Mouse (Mus musculus) C2C12 (cell line): Measurements from ENCODE around the gene Ccdc103. TPM values are rescaled to one million over a fixed set of nuclear protein-coding genes. Genes with fewer than 3 reads are reported as not detected.

Experiments used
- H3K27me3 ChIP-seq: one replicate; pipeline ENCODE4 v1.6.1; 2011; ENCODE audit not compliant: control insufficient read depth, insufficient read depth, insufficient read length
- H3K36me3 ChIP-seq: one replicate; pipeline ENCODE4 v1.6.1; 2011; ENCODE audit not compliant: control insufficient read depth, insufficient read depth
- H3K4me3 ChIP-seq: one replicate; pipeline ENCODE4 v1.5.1; 2011; ENCODE audit warnings: mild to moderate bottlenecking, control low read depth; ENCODE audit not compliant: poor library complexity, insufficient read depth, severe bottlenecking
- H3K79me2 ChIP-seq: one replicate; pipeline ENCODE4 v1.6.1; 2011; ENCODE audit not compliant: control insufficient read depth, insufficient read depth
- H3K79me3 ChIP-seq: one replicate; pipeline ENCODE4 v1.6.1; 2011; ENCODE audit warnings: low read depth, control low read depth
- H3ac ChIP-seq: one replicate; pipeline ENCODE3; 2011; ENCODE audit warnings: low read depth; ENCODE audit not compliant: control insufficient read depth, insufficient read length
- CEBPB ChIP-seq: IDR thresholded peaks from one replicate; pipeline ENCODE4 v1.6.1; 2011; ENCODE audit warnings: low read depth, mild to moderate bottlenecking, control low read depth, moderate library complexity
- CTCF ChIP-seq: IDR thresholded peaks from one replicate; pipeline ENCODE4 v1.5.1; 2011; ENCODE audit not compliant: control insufficient read depth, insufficient read depth, insufficient read length
- FOSL1 ChIP-seq: IDR thresholded peaks from one replicate; pipeline ENCODE4 v1.8.0; 2011; ENCODE audit warnings: mild to moderate bottlenecking, low read length; ENCODE audit not compliant: poor library complexity, insufficient read depth, severe bottlenecking
- MAX ChIP-seq: IDR thresholded peaks from one replicate; pipeline ENCODE4 v1.6.1; 2011; ENCODE audit warnings: mild to moderate bottlenecking, control low read depth
- MYOD1 ChIP-seq: IDR thresholded peaks from one replicate; pipeline ENCODE4 v1.6.1; 2011; ENCODE audit warnings: low read depth; ENCODE audit not compliant: control insufficient read depth, insufficient read length
- MYOG ChIP-seq: IDR thresholded peaks from one replicate; pipeline ENCODE4 v1.6.1; 2011; ENCODE audit not compliant: control insufficient read depth, insufficient read length; ENCODE audit errors: extremely low read depth
- USF1 ChIP-seq: IDR thresholded peaks from one replicate; pipeline ENCODE4 v1.6.1; 2011; ENCODE audit warnings: low read depth, mild to moderate bottlenecking, control low read depth, moderate library complexity
- polyA plus RNA-seq: library from polyadenylated mRNA; unstranded; fragments of >200 nt; fragmentation: generic; extraction: Trizol; gene quantifications from one replicate; pipeline ENCODE4 v1.2.1, GENCODE M21; 2012; ENCODE audit warnings: missing spikeins

The Ccdc103 gene
- polyA plus RNA-seq, 1 experiment = 0.59 TPM

DNA sequence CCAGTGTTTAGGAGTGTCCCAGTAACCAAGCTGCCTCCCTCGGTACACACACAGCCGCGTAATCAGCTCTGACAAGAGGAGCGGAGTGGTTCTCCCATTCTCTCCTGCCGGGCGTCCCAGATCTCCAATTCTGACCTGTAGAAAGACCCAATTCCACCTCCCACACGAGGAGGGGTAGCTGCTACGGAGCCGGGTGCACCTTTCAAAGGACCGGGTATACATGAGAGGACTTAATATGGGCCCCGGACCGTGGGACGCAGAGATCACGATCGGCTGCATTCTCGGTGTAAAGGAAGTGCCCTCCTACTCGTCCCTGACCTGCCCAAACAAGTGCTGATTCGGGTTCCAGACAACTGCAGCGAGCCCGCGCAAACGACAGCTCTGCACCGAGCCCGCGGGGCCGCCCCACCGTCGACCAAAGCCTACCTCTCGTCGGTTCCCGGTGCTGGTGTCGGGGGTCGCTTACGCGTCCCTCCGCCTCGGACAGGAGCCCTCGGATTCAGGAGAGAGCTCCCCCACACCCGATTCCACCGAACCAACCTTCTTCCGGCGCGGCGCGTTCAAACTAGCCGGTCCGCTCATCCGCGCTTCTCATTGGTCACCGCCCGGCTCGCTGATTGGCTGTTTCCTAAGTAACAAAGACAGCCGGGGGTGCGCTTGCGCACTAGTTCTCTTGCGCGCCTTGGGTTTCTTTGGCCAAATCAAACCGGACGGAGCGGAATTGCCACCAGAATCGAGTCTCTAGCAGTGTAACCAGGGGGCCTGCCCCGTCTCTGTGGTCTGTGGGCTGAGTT lies 43.8 kb downstream of the Ccdc103 start, which contains the start of gene Kif18b:
TSS of gene Kif18b (minus strand) at position 568 of the 794 bp plus-strand sequence.
- Histone ChIP-seq H3K79me3 (peaks cover 50% of the 10 kb centered on the region), H3K79me2 (peaks cover 53% of the 10 kb centered on the region), H3K36me3 (peaks cover 30% of the 10 kb centered on the region), H3ac (peak within 1 kb of the TSS; percentile 81), H3K27me3 (no peaks in the 10 kb centered on the region), H3K4me3 (peak within 1 kb of the TSS; percentile 92)
- TF ChIP-seq FOSL1 = no peak
- no peak for TF ChIP-seq USF1
- peak; percentile 38 for TF ChIP-seq MAX

- H3K4me3 ChIP-seq = peak overlapping the region; percentile 92
- TF ChIP-seq FOSL1 = no peak
- TF ChIP-seq CEBPB = no peak
- TF ChIP-seq CTCF = no peak
- no peak for TF ChIP-seq USF1
- TF ChIP-seq MAX = no peak
- no peak for TF ChIP-seq MYOD1
- TF ChIP-seq MYOG = no peak
- no peaks in the 10 kb centered on the region for H3K27me3 ChIP-seq
- peaks cover 47% of the 10 kb centered on the region for H3K79me2 ChIP-seq
- peak overlapping the region; percentile 72 for H3ac ChIP-seq
- peaks cover 24% of the 10 kb centered on the region for H3K36me3 ChIP-seq
- H3K79me3 ChIP-seq = peaks cover 44% of the 10 kb centered on the region
These were observed 44.3 kb downstream of the Ccdc103 start for GRCm38 (mm10) chr11:102925351-102925717.

DNA sequence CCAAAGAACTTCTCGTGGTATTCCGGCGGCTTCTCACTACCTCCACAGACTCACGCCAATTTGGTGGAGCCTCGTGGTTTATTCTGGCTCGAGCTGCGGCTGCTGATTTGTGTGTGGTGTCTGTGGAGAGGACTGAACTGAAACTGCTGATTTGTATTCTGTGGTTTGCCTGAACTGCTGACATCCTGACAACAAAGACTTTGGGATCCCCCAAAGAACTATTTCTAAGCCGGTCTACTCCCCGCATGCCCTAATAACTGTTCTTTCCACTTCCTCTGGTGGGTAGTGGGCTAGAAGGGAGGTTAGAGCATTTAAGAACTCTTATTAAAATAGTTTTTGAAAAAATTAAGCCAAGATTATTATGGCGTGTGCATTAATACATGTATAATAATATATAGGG lies 49.7 kb downstream of the Ccdc103 start:
- Histone ChIP-seq H3K36me3 (no peaks in the 10 kb centered on the region), H3K79me3 (no peaks in the 10 kb centered on the region), H3K79me2 (no peaks in the 10 kb centered on the region), H3ac (no peak overlapping the region), H3K27me3 (no peaks in the 10 kb centered on the region), H3K4me3 (no peak overlapping the region)
- TF ChIP-seq USF1 (no peak), FOSL1 (no peak), CTCF (no peak)

Other genes with a start within 250 kb of the Ccdc103 start
- not detected for gene Meioc, start 217.5 kb upstream of the Ccdc103 start, polyA plus RNA-seq
- 18.6 TPM for gene Ccdc43, start 183.4 kb upstream of the Ccdc103 start, polyA plus RNA-seq
- 0.41 TPM for gene Adam11, start 119.8 kb upstream of the Ccdc103 start, polyA plus RNA-seq
- gene Gjc1, start 61.5 kb upstream of the Ccdc103 start, polyA plus RNA-seq = 20.7 TPM
- gene Higd1b, start 45.4 kb upstream of the Ccdc103 start, polyA plus RNA-seq = not detected
- 190 TPM for gene Eftud2, start 219 bp upstream of the Ccdc103 start, polyA plus RNA-seq
- gene Fam187a, start 4.0 kb downstream of the Ccdc103 start, polyA plus RNA-seq = 0.05 TPM
- gene Gfap, start 19.7 kb downstream of the Ccdc103 start, polyA plus RNA-seq = 0.02 TPM
- 44.9 TPM for gene Kif18b, start 43.9 kb downstream of the Ccdc103 start, polyA plus RNA-seq
- gene C1ql1, start 65.5 kb downstream of the Ccdc103 start, polyA plus RNA-seq = 0.87 TPM
- gene Nmt1, start 147.0 kb downstream of the Ccdc103 start, polyA plus RNA-seq = 64.9 TPM
- 185 TPM for gene Dcakd, start 147.1 kb downstream of the Ccdc103 start, polyA plus RNA-seq
- gene Plcd3, start 220.5 kb downstream of the Ccdc103 start, polyA plus RNA-seq = 27.6 TPM
- 23.0 TPM for gene Acbd4, start 220.5 kb downstream of the Ccdc103 start, polyA plus RNA-seq
- gene Hexim1, start 235.0 kb downstream of the Ccdc103 start, polyA plus RNA-seq = 24.3 TPM